Mouse (Mus musculus): ENCODE measurements at regions not wholly inside any gene's neighbourhood (a gene's known extent, or its start where the extent isn't known, plus 50 kb on each side); places are given as distances from the start of the nearest gene placed in this dataset.

- ATAC-seq (ENCODE audit: low FRiP score, low read depth) = no peak
- Histone ChIP-seq H3K4me1 (replicated peaks) (no peaks in the 10 kb centered on the region), H3K4me3 (no peak overlapping the region), H3K4me2 (no peak overlapping the region), H3K27me3 (no peaks in the 10 kb centered on the region), H3K9ac (no peak overlapping the region), H3K27ac (replicated peaks) (no peak overlapping the region), H3K36me3 (no peaks in the 10 kb centered on the region), H3K9me3 (no peaks in the 10 kb centered on the region)
- 76% methylated on average over 7 of the region's 7 CpGs for WGBS
Measured at GRCm38 (mm10) chr1:166866256-166866655, 135.0 kb upstream of the Fam78b start.

GRCm38 (mm10) chr1:166871258-166871657, 130.0 kb upstream of the Fam78b start:
- Histone ChIP-seq H3K36me3 (no peaks in the 10 kb centered on the region), H3K4me1 (replicated peaks) (no peaks in the 10 kb centered on the region), H3K4me2 (no peak overlapping the region), H3K27me3 (no peaks in the 10 kb centered on the region), H3K27ac (replicated peaks) (no peak overlapping the region), H3K4me3 (no peak overlapping the region), H3K9ac (no peak overlapping the region), H3K9me3 (no peaks in the 10 kb centered on the region)
- no peak for ATAC-seq (ENCODE audit: low FRiP score, low read depth)
- WGBS = 75% methylated on average over 4 of the region's 4 CpGs

- H3K36me3 ChIP-seq = no peaks in the 10 kb centered on the region
- no peak overlapping the region for H3K4me3 ChIP-seq
- ATAC-seq (ENCODE audit: low FRiP score, low read depth) = no peak
- no peak overlapping the region for H3K9ac ChIP-seq
- no peaks in the 10 kb centered on the region for H3K27me3 ChIP-seq
- no peaks in the 10 kb centered on the region for H3K4me1 ChIP-seq (replicated peaks)
- H3K4me2 ChIP-seq = no peak overlapping the region
- H3K9me3 ChIP-seq = no peaks in the 10 kb centered on the region
- WGBS = 91% methylated on average over 2 of the region's 2 CpGs
- no peak overlapping the region for H3K27ac ChIP-seq (replicated peaks)
Measured at GRCm38 (mm10) chr1:166876452-166876851, 124.8 kb upstream of the Fam78b start.

- no peak for ATAC-seq (ENCODE audit: low FRiP score, low read depth)
Measured at GRCm38 (mm10) chr1:166883215-166883614, 118.0 kb upstream of the Fam78b start.

GRCm38 (mm10) chr1:166895945-166896344, 105.3 kb upstream of the Fam78b start:
- H3K9ac ChIP-seq = no peak overlapping the region
- H3K27me3 ChIP-seq = no peaks in the 10 kb centered on the region
- H3K9me3 ChIP-seq = no peaks in the 10 kb centered on the region
- no peak overlapping the region for H3K4me3 ChIP-seq
- 89% methylated on average over 5 of the region's 5 CpGs for WGBS
- H3K36me3 ChIP-seq = no peaks in the 10 kb centered on the region
- H3K4me2 ChIP-seq = no peak overlapping the region
- H3K4me1 ChIP-seq (replicated peaks) = peaks cover 10% of the 10 kb centered on the region
- no peak for ATAC-seq (ENCODE audit: low FRiP score, low read depth)
- no peak overlapping the region for H3K27ac ChIP-seq (replicated peaks)

More at GRCm38 (mm10) chr1:166883215-166883614, 118.0 kb upstream of the Fam78b start:
- Histone ChIP-seq H3K36me3 (no peaks in the 10 kb centered on the region), H3K4me3 (no peak overlapping the region), H3K9ac (no peak overlapping the region), H3K4me1 (replicated peaks) (no peaks in the 10 kb centered on the region), H3K27ac (replicated peaks) (no peak overlapping the region), H3K9me3 (no peaks in the 10 kb centered on the region), H3K27me3 (no peaks in the 10 kb centered on the region), H3K4me2 (no peak overlapping the region)
- 91% methylated on average over 3 of the region's 3 CpGs for WGBS

- no peak overlapping the region for H3K9ac ChIP-seq
- H3K4me3 ChIP-seq = no peak overlapping the region
- no peaks in the 10 kb centered on the region for H3K9me3 ChIP-seq
- WGBS = 95% methylated on average over 2 of the region's 2 CpGs
- H3K4me1 ChIP-seq (replicated peaks) = peaks cover 10% of the 10 kb centered on the region
- no peaks in the 10 kb centered on the region for H3K36me3 ChIP-seq
- H3K4me2 ChIP-seq = no peak overlapping the region
- ATAC-seq (ENCODE audit: low FRiP score, low read depth) = no peak
- no peak overlapping the region for H3K27ac ChIP-seq (replicated peaks)
- no peaks in the 10 kb centered on the region for H3K27me3 ChIP-seq
Measured at GRCm38 (mm10) chr1:166898741-166899140, 102.5 kb upstream of the Fam78b start.

GRCm38 (mm10) chr1:166899238-166899637, 102.0 kb upstream of the Fam78b start:
- no peak overlapping the region for H3K27ac ChIP-seq (replicated peaks)
- H3K9ac ChIP-seq = no peak overlapping the region
- H3K9me3 ChIP-seq = no peaks in the 10 kb centered on the region
- H3K4me3 ChIP-seq = no peak overlapping the region
- WGBS = 80% methylated on average over 6 of the region's 6 CpGs
- H3K36me3 ChIP-seq = no peaks in the 10 kb centered on the region
- peaks cover 10% of the 10 kb centered on the region for H3K4me1 ChIP-seq (replicated peaks)
- H3K27me3 ChIP-seq = no peaks in the 10 kb centered on the region
- no peak for ATAC-seq (ENCODE audit: low FRiP score, low read depth)
- no peak overlapping the region for H3K4me2 ChIP-seq

- H3K27me3 ChIP-seq = no peaks in the 10 kb centered on the region
- peaks cover 10% of the 10 kb centered on the region for H3K4me1 ChIP-seq (replicated peaks)
- no peak overlapping the region for H3K9ac ChIP-seq
- H3K9me3 ChIP-seq = no peaks in the 10 kb centered on the region
- H3K27ac ChIP-seq (replicated peaks) = no peak overlapping the region; the same call in 1 of the 2 replicates
- ATAC-seq (ENCODE audit: low FRiP score, low read depth) = no peak
- WGBS = 72% methylated on average over 4 of the region's 4 CpGs
- H3K36me3 ChIP-seq = no peaks in the 10 kb centered on the region
- H3K4me2 ChIP-seq = no peak overlapping the region
- no peak overlapping the region for H3K4me3 ChIP-seq
Measured at GRCm38 (mm10) chr1:166900028-166900427, 101.2 kb upstream of the Fam78b start.

GRCm38 (mm10) chr1:166900441-166901161, 100.6 kb upstream of the Fam78b start:
- Histone ChIP-seq H3K27me3 (no peaks in the 10 kb centered on the region), H3K4me3 (no peak overlapping the region), H3K9me3 (no peaks in the 10 kb centered on the region), H3K4me1 (replicated peaks) (peaks cover 10% of the 10 kb centered on the region), H3K9ac (no peak overlapping the region), H3K4me2 (0 out of 2 replicates have a peak overlapping the region, but pooled peaks have one; percentile 5), H3K27ac (replicated peaks) (no peak overlapping the region; the same call in 1 of the 2 replicates), H3K36me3 (no peaks in the 10 kb centered on the region)
- ATAC-seq (ENCODE audit: low FRiP score, low read depth) = peak; percentile 78
- WGBS = 27% methylated on average over 8 of the region's 8 CpGs

GRCm38 (mm10) chr1:166901574-166901973, 99.6 kb upstream of the Fam78b start:
- H3K4me1 ChIP-seq (replicated peaks) = peaks cover 10% of the 10 kb centered on the region
- no peak overlapping the region for H3K9ac ChIP-seq
- H3K27me3 ChIP-seq = no peaks in the 10 kb centered on the region
- no peak overlapping the region for H3K4me3 ChIP-seq
- no peaks in the 10 kb centered on the region for H3K36me3 ChIP-seq
- H3K9me3 ChIP-seq = no peaks in the 10 kb centered on the region
- H3K4me2 ChIP-seq = no peak overlapping the region
- ATAC-seq (ENCODE audit: low FRiP score, low read depth) = no peak
- H3K27ac ChIP-seq (replicated peaks) = no peak overlapping the region
- WGBS = 46% methylated on average over 4 of the region's 4 CpGs

GRCm38 (mm10) chr1:166903417-166903816, 97.8 kb upstream of the Fam78b start:
- no peaks in the 10 kb centered on the region for H3K9me3 ChIP-seq
- H3K36me3 ChIP-seq = no peaks in the 10 kb centered on the region
- no peak for ATAC-seq (ENCODE audit: low FRiP score, low read depth)
- H3K9ac ChIP-seq = no peak overlapping the region
- H3K4me2 ChIP-seq = no peak overlapping the region
- H3K4me3 ChIP-seq = no peak overlapping the region
- no peaks in the 10 kb centered on the region for H3K27me3 ChIP-seq
- WGBS = 95% methylated on average over 5 of the region's 5 CpGs
- H3K4me1 ChIP-seq (replicated peaks) = peaks cover 10% of the 10 kb centered on the region
- no peak overlapping the region for H3K27ac ChIP-seq (replicated peaks)

- no peak for ATAC-seq (ENCODE audit: low FRiP score, low read depth)
- Histone ChIP-seq H3K9ac (no peak overlapping the region), H3K4me2 (no peak overlapping the region), H3K9me3 (no peaks in the 10 kb centered on the region), H3K36me3 (no peaks in the 10 kb centered on the region), H3K4me1 (replicated peaks) (no peaks in the 10 kb centered on the region), H3K4me3 (no peak overlapping the region), H3K27me3 (no peaks in the 10 kb centered on the region), H3K27ac (replicated peaks) (no peak overlapping the region)
- 67% methylated on average over 10 of the region's 10 CpGs for WGBS
Measured at GRCm38 (mm10) chr1:166908231-166908805, 92.9 kb upstream of the Fam78b start.

Measured in hindbrain, embryonic 15.5 days (tissue).